Mouse (Mus musculus): ENCODE measurements around the gene Ddx46. TPM values are rescaled to one million over a fixed set of nuclear protein-coding genes. Genes with fewer than 3 reads are reported as not detected.
"Not testable (repeated sequence)": the region's sequence is repeated elsewhere in the genome, so short reads cannot be mapped to it uniquely, and the experiment has no call there.

Gene Ddx46
- total RNA-seq, 2 experiments from 2014 or later, result 44.2 to 45.2 TPM

DNA sequence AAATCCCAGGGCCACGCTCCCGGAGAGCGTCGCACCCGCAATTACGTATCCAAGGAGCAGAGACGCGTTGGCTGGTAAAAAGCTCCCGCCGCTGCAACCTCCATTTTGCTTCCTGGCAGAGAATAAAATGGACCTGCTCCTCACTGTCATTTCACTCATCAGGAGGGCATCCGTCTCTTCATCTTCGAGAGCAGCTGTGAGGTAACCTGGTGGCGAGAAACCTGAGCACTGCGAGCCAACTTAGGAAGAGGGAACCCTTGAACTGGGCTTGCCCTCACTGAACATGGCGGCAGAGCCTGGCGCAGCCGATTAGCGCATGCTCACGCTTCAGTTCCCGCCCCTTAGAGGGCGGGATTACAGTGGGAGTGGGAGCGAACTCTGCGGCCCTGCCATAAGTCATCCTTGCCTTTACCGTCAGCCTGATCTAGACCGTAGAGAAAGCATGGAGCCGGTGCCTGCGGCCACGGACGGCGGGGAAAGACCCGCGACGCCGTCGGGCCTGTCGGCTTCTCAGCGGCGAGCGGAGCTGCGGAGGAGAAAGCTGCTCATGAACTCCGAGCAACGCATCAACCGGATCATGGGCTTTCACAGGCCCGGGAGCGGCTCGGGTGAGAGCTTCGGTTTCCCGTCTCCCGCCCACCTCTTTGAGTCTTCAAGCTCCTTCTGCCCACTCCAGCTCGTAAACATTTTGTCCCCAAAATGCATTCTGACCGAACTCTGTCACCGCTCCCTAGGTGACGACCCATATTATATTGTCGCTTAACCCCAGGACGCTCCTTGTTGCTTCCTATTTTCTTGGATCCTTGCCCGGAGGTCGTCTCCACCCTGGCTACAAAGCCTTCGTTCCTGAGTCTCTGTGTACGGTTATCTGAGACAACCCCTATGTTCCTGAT, 11.9 kb upstream of the Ddx46 start, which contains the start of gene Caml:
Gene Caml (plus strand): TSS at position 357 of the 893 bp plus-strand sequence.
- DNase-seq (ENCODE audit: extremely low spot score in 1 of 2, low spot score in 2 of 2), result peak; percentile 83 to 92
- intact Hi-C loops (cut with DNase I), result no loop called here

- DNase-seq (ENCODE audit: extremely low spot score in 1 of 2, low spot score in 2 of 2), result no peak
- intact Hi-C loops (cut with DNase I), result no loop called here
Observed at GRCm38 (mm10) chr13:55635146-55635571, 332 bp downstream of the Ddx46 start.

DNA sequence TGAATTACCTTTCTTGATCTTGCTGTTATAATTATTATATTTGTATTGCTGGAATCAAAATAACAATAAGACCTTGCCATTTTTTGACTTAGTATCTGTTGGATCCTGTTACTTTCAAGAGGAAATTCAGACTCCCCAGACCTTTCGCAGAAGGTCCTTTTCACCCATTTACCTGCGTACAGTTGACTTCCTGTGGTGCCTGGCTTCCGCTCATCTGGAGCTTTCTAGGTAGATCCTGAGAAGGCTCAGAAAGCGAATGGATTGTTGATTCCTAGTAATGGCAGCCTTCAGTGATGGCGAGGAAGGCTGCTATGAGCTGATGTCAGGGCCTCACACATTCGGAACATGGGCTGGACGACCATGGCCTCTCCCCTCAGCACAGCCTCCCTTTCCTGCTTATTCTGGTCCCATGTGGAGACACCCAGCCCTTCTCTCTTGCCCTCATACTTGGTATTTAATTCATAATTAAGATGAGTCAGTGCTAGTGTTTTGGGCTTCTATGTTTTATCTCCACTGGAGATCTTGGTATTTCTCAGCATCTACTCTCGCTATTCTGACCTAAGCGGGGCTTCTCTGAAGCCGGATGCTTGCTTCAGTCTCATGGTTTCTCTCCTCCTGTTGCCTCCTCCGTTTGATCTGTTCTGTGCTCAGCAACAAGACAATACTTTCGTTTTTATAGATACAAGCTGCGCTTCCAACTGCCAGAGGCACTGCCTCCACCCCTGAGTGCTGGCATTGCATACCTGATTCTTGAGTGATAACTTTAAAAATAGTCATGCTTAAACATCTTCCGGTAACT, 1.6 kb downstream of the Ddx46 start:
- intact Hi-C loops (cut with DNase I), result no loop called here
- no peak for DNase-seq (ENCODE audit: extremely low spot score in 1 of 2, low spot score in 2 of 2)

DNA sequence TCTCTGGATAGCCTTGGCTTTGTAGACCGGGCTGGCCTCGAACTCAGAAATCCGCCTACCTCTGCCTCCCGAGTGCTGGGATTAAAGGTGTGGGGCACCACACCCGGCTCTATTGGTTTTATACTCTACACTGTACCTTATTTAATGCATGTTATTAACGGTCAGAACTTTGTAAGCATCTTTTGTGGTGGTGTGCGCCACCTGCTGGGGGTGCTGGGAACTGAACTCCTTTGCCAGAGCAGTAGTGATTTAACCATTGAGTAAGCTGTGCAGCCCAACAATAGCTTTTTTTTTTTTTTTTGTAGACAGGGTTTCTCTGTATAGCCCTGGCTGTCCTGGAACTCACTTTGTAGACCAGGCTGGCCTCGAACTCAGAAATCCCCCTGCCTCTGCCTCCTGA, 5.7 kb downstream of the Ddx46 start:
- intact Hi-C loops (cut with DNase I), result loop anchor here (2.0 kb wide), 1 partner anchor 40 kb away; no protein-coding TSS in a partner anchor

GRCm38 (mm10) chr13:55644525-55644924, 9.7 kb downstream of the Ddx46 start:
- no peak for DNase-seq (ENCODE audit: extremely low spot score in 1 of 2, low spot score in 2 of 2)
- intact Hi-C loops (cut with DNase I), result no loop called here

More for the DNA sequence above, 5.7 kb downstream of the Ddx46 start:
- peak; percentile 44 to 69 for DNase-seq (ENCODE audit: extremely low spot score in 1 of 2, low spot score in 2 of 2)

- intact Hi-C loops (cut with DNase I), result no loop called here
- no peak for DNase-seq (ENCODE audit: extremely low spot score in 1 of 2, low spot score in 2 of 2)
Observed at GRCm38 (mm10) chr13:55650098-55650497, 15.3 kb downstream of the Ddx46 start.

GRCm38 (mm10) chr13:55650980-55651379, 16.2 kb downstream of the Ddx46 start:
- no peak for DNase-seq (ENCODE audit: extremely low spot score in 1 of 2, low spot score in 2 of 2)
- intact Hi-C loops (cut with DNase I), result no loop called here

GRCm38 (mm10) chr13:55668550-55668949, 33.7 kb downstream of the Ddx46 start:
- intact Hi-C loops (cut with DNase I), result no loop called here
- peak in 1 of 2 experiments; percentile 49 for DNase-seq (ENCODE audit: extremely low spot score in 1 of 2, low spot score in 2 of 2)

DNA sequence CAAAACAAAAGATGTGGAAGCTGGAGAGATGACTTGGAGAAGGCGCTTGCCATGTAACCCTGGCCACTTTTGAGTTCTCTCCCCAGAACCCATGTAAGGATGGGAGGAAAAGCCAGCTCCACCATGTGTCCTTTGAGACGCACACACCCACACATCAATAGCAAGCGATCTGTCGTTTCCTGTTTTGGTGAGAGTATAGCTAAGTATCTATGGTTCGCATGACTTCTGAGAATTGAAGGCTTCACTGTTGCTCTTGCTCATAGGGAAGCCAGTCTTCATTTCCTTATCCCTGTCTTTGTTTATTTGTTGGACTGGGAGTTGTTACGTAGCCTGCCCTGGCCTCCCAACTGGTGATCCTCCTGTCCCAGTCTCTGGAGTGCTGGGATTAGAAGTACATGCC, 37.9 kb downstream of the Ddx46 start:
- intact Hi-C loops (cut with DNase I), result no loop called here
- DNase-seq (ENCODE audit: extremely low spot score in 1 of 2, low spot score in 2 of 2), result no peak

DNA sequence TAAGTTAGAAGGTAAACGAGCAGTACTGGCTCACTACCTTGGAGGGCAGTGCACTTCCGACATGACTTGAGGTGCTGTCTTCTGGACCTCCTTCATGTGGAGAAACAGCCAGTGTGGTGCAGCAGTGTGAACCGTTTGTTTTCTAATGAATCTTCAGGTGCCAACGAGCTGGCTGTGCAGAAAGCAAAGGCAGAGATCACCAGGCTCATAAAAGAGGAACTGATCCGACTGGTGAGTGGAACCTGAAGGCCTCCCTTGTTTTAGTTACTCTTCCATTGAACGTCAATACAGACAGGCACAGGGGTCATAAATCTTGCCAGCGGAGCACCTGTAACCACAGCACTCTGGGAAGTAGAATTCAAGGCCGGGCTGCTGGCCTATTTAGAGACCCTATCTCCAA, 42.5 kb downstream of the Ddx46 start:
- intact Hi-C loops (cut with DNase I), result no loop called here
- DNase-seq (ENCODE audit: extremely low spot score in 1 of 2, low spot score in 2 of 2), result no peak

DNA sequence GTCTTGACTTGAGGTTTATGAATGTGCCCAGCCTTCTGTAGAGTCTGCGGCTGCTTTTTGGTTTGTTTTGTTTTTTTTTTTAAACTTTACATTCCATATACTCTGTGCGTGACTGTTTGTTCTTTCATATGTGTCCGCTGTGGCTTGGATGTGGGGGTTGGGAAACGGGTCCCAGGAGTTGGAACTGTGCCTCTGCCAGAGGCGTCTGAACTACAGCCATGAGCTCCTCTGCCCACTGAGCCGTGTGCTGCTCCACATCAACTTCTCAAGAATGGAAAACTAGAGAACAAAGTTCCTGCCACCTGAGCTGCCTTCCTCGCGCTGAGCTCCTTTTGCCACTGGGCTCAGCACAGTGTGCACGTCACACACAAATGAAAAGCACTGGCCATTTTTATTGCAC, 47.4 kb downstream of the Ddx46 start:
- intact Hi-C loops (cut with DNase I), result no loop called here
- no peak for DNase-seq (ENCODE audit: extremely low spot score in 1 of 2, low spot score in 2 of 2)

GRCm38 (mm10) chr13:55683581-55683980, 48.8 kb downstream of the Ddx46 start:
- DNase-seq (ENCODE audit: extremely low spot score in 1 of 2, low spot score in 2 of 2), result no peak
- intact Hi-C loops (cut with DNase I), result no loop called here

DNA sequence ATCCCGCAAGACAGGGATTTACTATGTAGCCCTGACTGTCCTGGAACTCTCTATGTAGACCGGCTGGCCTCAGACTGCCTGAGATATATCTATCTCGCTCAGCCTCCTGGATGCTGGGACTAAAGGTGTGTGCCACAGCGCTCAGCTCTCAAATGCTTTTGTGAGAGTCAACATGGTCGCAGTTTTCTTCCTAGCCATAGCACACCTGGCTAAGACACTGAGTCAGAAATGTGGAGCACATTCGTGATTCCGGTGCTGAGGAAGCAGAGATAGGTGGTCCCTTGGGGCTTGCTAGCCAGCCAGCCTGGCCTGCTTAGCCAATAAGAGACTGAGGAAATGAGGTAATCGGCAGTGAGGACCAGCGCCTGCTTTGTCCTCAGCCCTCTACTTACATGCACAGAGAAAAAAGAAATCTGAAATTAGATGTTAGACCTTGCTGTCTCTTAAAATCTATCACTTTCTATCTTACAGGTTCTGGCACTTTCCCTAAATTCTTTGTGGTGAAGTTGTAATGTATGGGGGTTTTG, 51.3 kb downstream of the Ddx46 start:
- no peak for DNase-seq (ENCODE audit: extremely low spot score in 1 of 2, low spot score in 2 of 2)
- intact Hi-C loops (cut with DNase I), result no loop called here

- intact Hi-C loops (cut with DNase I), result no loop called here
- DNase-seq (ENCODE audit: extremely low spot score in 1 of 2, low spot score in 2 of 2), result no peak
Observed at GRCm38 (mm10) chr13:55687927-55688602, 53.2 kb downstream of the Ddx46 start.

GRCm38 (mm10) chr13:55692535-55693242, 57.9 kb downstream of the Ddx46 start, which contains the start of gene B230219D22Rik:
Gene B230219D22Rik (plus strand): TSS chr13:55693124.
- intact Hi-C loops (cut with DNase I), result no loop called here
- DNase-seq (ENCODE audit: extremely low spot score in 1 of 2, low spot score in 2 of 2), result peak; percentile 83 to 95

- intact Hi-C loops (cut with DNase I), result no loop called here
- peak in 1 of 2 experiments; percentile 74 for DNase-seq (ENCODE audit: extremely low spot score in 1 of 2, low spot score in 2 of 2)
Observed at GRCm38 (mm10) chr13:55693243-55693721, 58.5 kb downstream of the Ddx46 start.

DNA sequence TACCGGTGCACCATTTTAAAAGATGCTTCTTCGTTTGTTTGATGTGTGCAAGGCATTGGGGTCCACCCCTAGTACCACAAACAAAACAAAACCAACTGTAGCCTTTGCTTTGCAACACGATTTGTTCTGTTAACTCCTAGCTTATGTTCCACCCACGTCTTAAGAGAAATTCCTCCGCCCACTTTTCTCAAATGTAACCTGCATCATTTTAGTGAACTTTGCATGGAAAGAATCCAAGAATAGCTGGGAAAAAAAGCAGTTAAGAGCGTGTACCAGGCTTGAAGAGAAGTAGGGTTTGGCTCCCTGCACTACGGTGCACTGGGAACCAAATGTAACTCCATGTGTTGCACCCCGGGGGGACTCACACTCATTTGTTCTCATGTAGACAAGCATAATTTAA, 59.3 kb downstream of the Ddx46 start:
- intact Hi-C loops (cut with DNase I), result loop anchor here (2.0 kb wide), 1 partner anchor 33 kb away; the partner anchor contains the start of gene Pcbd2
- no peak for DNase-seq (ENCODE audit: extremely low spot score in 1 of 2, low spot score in 2 of 2)

GRCm38 (mm10) chr13:55695989-55696388, 61.2 kb downstream of the Ddx46 start:
- DNase-seq (ENCODE audit: extremely low spot score in 1 of 2, low spot score in 2 of 2), result not testable (repeated sequence)
- intact Hi-C loops (cut with DNase I), result loop anchor here (2.0 kb wide), 1 partner anchor 31 kb away; the partner anchor contains the start of gene Pcbd2

All from left cerebral cortex, postnatal 10 days (tissue).